24 mouse cellular contexts compared by ENCODE assay signal in the genomic region with DNA sequence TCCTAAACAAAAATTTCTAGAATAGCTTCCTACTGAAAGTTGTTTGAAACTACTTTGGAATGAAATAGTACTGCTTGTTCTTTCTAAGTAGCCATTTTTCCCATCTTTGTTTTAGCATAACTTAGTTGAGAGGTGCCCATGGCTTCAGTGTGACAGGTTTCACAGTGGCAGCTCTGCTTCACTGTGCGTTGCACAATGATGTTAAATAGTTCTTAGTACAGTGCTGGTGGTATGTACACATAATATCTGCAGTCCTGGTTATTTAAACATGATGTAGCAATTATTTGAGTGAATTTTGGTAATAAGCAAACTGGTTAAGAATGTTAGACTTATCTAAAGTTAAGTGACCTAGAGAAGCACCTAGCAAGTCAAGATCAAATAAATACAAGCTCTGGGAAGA. TPM values are rescaled to one million over a fixed set of nuclear protein-coding genes. Genes with fewer than 3 reads are reported as not detected.
DNase-seq lines count a peak whose midpoint lies in the region; ATAC-seq and TF ChIP-seq lines count a peak whose summit lies in the region.
"Had no signal": no experiment of that assay in that cellular context is flagged by ENCODE, and none has a peak within 500 bp of the region (broad histone marks: within the 10 kb centered on the region; RNA-seq: fewer than 3 reads in every experiment).

No protein-coding gene starts in this region.

- no peak overlapping the region for H3K4me3 ChIP-seq in heart, adult 2 months
- H3K4me3 ChIP-seq in liver, embryonic 16.5 days (ENCODE audit: low read depth, low read length) = no peak overlapping the region
- no peak overlapping the region for H3K4me3 ChIP-seq in lung, postnatal 0 days (ENCODE audit: low read depth, low read length)
- H3K4me3 ChIP-seq: embryonic facial prominence, embryonic 10.5 days; embryonic facial prominence, embryonic 12.5 days; forebrain, embryonic 13.5 days; forebrain, embryonic 15.5 days had no signal

- no peak overlapping the region for H3K9ac ChIP-seq in heart, adult 2 months (ENCODE audit: low read depth, low read length)
- H3K9ac ChIP-seq in liver, embryonic 16.5 days (ENCODE audit: low read depth, low read length) = no peak overlapping the region
- no peak overlapping the region for H3K9ac ChIP-seq in lung, postnatal 0 days (replicated peaks; ENCODE audit: low read depth)
- H3K9ac ChIP-seq: embryonic facial prominence, embryonic 12.5 days; forebrain, embryonic 13.5 days; forebrain, embryonic 15.5 days had no signal

- TF ChIP-seq CTCF in heart, adult 2 months (IDR thresholded peaks at IDR 0.05) = no peak
- TF ChIP-seq CTCF in lung, postnatal 0 days (IDR thresholded peaks at IDR 0.05) = no peak

- intact Hi-C loops in heart, adult 2 months (cut with DNase I) = no loop called here

- no peak for TF ChIP-seq EP300 in heart, adult 2 months (IDR thresholded peaks at IDR 0.05; ENCODE audit: insufficient read depth, low read depth, low read length)
- TF ChIP-seq EP300 in lung, postnatal 0 days (IDR thresholded peaks at IDR 0.05) = no peak

- no peak overlapping the region for H3K4me2 ChIP-seq in liver, embryonic 16.5 days (ENCODE audit: low read depth, low read length)
- no peak overlapping the region for H3K4me2 ChIP-seq in lung, postnatal 0 days (replicated peaks; ENCODE audit: low read depth, low read length)
- H3K4me2 ChIP-seq: embryonic facial prominence, embryonic 12.5 days; forebrain, embryonic 13.5 days; forebrain, embryonic 15.5 days had no signal

- no peak overlapping the region for H3K27ac ChIP-seq in heart, adult 2 months
- no peak overlapping the region for H3K27ac ChIP-seq in liver, embryonic 16.5 days (ENCODE audit: low read length)
- no peak overlapping the region for H3K27ac ChIP-seq in lung, postnatal 0 days (ENCODE audit: low read length)
- H3K27ac ChIP-seq: embryonic facial prominence, embryonic 10.5 days; embryonic facial prominence, embryonic 12.5 days; forebrain, embryonic 13.5 days; forebrain, embryonic 15.5 days had no signal

- H3K9me3 ChIP-seq in liver, embryonic 16.5 days (replicated peaks; ENCODE audit: control insufficient read depth, low read length) = no peaks in the 10 kb centered on the region
- no peaks in the 10 kb centered on the region for H3K9me3 ChIP-seq in lung, postnatal 0 days (ENCODE audit: low read length)
- H3K9me3 ChIP-seq: embryonic facial prominence, embryonic 10.5 days; embryonic facial prominence, embryonic 12.5 days; forebrain, embryonic 13.5 days; forebrain, embryonic 15.5 days; G1E had no signal

- ATAC-seq in liver, embryonic 16.5 days (ENCODE audit: low read depth) = peak; percentile 79; the same call in 1 of the 2 replicates
- ATAC-seq in lung, postnatal 0 days = peak; percentile 63; the same call in 1 of the 2 replicates
- ATAC-seq: activated CD4-positive, CD25-positive, alpha-beta regulatory T cell, adult 4 months; CD4-positive, CD25-positive, alpha-beta regulatory T cell, adult 4 months; forebrain, embryonic 13.5 days; forebrain, embryonic 15.5 days; Patski had no signal

- H3K4me1 ChIP-seq in heart, adult 2 months (ENCODE audit: control insufficient read depth, insufficient read depth, low read length) = peaks cover 3% of the 10 kb centered on the region
- no peaks in the 10 kb centered on the region; the same call in none of the 2 replicates for H3K4me1 ChIP-seq in liver, embryonic 16.5 days (ENCODE audit: control insufficient read depth, low read depth, low read length)
- H3K4me1 ChIP-seq in lung, postnatal 0 days (ENCODE audit: insufficient read depth, low read depth, low read length) = no peaks in the 10 kb centered on the region
- H3K4me1 ChIP-seq: embryonic facial prominence, embryonic 12.5 days; forebrain, embryonic 13.5 days; forebrain, embryonic 15.5 days had no signal

- TF ChIP-seq POLR2A in heart, adult 2 months (IDR thresholded peaks at IDR 0.05; ENCODE audit: insufficient read depth, low read depth, low read length) = no peak

- 94% methylated on average over 1 of the region's 1 CpGs for WGBS in heart, adult 2 months
- 81% methylated on average over 1 of the region's 1 CpGs for WGBS in liver, embryonic 16.5 days (ENCODE audit: insufficient replicate concordance)
- 61% methylated on average over 1 of the region's 1 CpGs for WGBS in lung, postnatal 0 days

- no peaks in the 10 kb centered on the region for H3K27me3 ChIP-seq in heart, adult 2 months (ENCODE audit: control insufficient read depth, insufficient read depth, low read length)
- no peaks in the 10 kb centered on the region for H3K27me3 ChIP-seq in liver, embryonic 16.5 days (ENCODE audit: control insufficient read depth, insufficient read depth, low read depth, low read length)
- no peaks in the 10 kb centered on the region for H3K27me3 ChIP-seq in lung, postnatal 0 days (replicated peaks; ENCODE audit: insufficient read depth, low read length)
- H3K27me3 ChIP-seq: CH12.LX; embryonic facial prominence, embryonic 12.5 days; forebrain, embryonic 13.5 days; forebrain, embryonic 15.5 days; Patski had no signal

- H3K36me3 ChIP-seq in heart, adult 2 months (ENCODE audit: control insufficient read depth, insufficient read depth, low read length) = peaks cover 18% of the 10 kb centered on the region
- peaks cover 6% of the 10 kb centered on the region for H3K36me3 ChIP-seq in liver, embryonic 16.5 days (ENCODE audit: control insufficient read depth, insufficient read depth)
- peaks cover 6% of the 10 kb centered on the region for H3K36me3 ChIP-seq in lung, postnatal 0 days (ENCODE audit: insufficient read depth, low read length)

- H3K79me2 ChIP-seq in heart, adult 2 months (replicated peaks; ENCODE audit: control insufficient read depth, insufficient read depth, low read length) = peaks cover 7% of the 10 kb centered on the region

- peak; percentile 19 for DNase-seq in heart, adult 11 months
- DNase-seq in heart, adult 2 months = no peak
- DNase-seq in liver = no peak
- peak; percentile 44 for DNase-seq in lung, postnatal 0 days (ENCODE audit: low spot score)
- DNase-seq in lung, adult 18-20 months = no peak
- DNase-seq: adrenal gland, adult 8-10 months; adrenal gland, postnatal 14 days; adrenal gland, postnatal 36 days; B cell, adult 2 months; cerebellum, adult 11-12 months; cerebellum, adult 2 months; cerebellum, adult 9-10 months; cerebellum, postnatal 10 days; cerebellum, postnatal 25 days had no signal

RNA-seq across cellular contexts. Expression of a gene that starts 19.5 kb away (rescaled TPM):
- total RNA-seq in heart, adult 2 months (2021) = 10 to 100 TPM; 20.6 to 21.6 TPM
- 17.2 and 33.6 TPM in 2 replicates for polyA plus RNA-seq in heart, adult 2 months (2012; rRNA removed)
- polyA plus RNA-seq in liver, embryonic 16.5 days (2015; fragmentation: Nextera tagmentation; extraction: Ambion mirVana) = 28.1 and 31.9 TPM in 2 replicates
- 43.7 and 54.7 TPM in 2 replicates for polyA plus RNA-seq in lung, postnatal 0 days (2015; fragmentation: Nextera tagmentation; extraction: Ambion mirVana)

Comparison
In these comparisons a context has a peak if more than half of its experiments do, and no peak if none do; other contexts are left out.
1. DNase-seq: peak in heart, adult 11 months (single experiment) and lung, postnatal 0 days (single experiment); none in heart, adult 2 months (0 of 2), liver (single experiment) and lung, adult 18-20 months (0 of 2).